Mouse (Mus musculus) myocyte (in vitro differentiated cells): ENCODE data around the gene Dlg2.

ENCODE experiments used
- E2F4 ChIP-seq: IDR thresholded peaks from one replicate; pipeline ENCODE4 v1.6.1; 2011; ENCODE audit warnings: mild to moderate bottlenecking, control low read depth, moderate library complexity; ENCODE audit not compliant: insufficient read depth
- MYOD1 ChIP-seq, 3 experiments: IDR thresholded peaks; one replicate each; pipeline ENCODE4 v1.6.1; 2011; ENCODE audit warnings: control low read depth in 2 of 3, low read depth in 2 of 3, mild to moderate bottlenecking in 2 of 3, moderate library complexity in 1 of 3; ENCODE audit not compliant: insufficient read length in 2 of 3, control insufficient read depth in 1 of 3
- POLR2A ChIP-seq: IDR thresholded peaks from one replicate; pipeline ENCODE4 v1.6.1; 2011; ENCODE audit warnings: low read depth, mild to moderate bottlenecking, control low read depth, moderate library complexity; ENCODE audit not compliant: insufficient read length
- REST ChIP-seq: IDR thresholded peaks from one replicate; pipeline ENCODE4 v1.6.1; 2011; ENCODE audit warnings: mild to moderate bottlenecking, control low read depth, moderate library complexity; ENCODE audit not compliant: insufficient read depth, insufficient read length
- TCF12 ChIP-seq: IDR thresholded peaks from one replicate; pipeline ENCODE4 v1.6.1; 2011; ENCODE audit warnings: mild to moderate bottlenecking, control low read depth; ENCODE audit not compliant: poor library complexity, insufficient read depth, severe bottlenecking
- USF1 ChIP-seq: IDR thresholded peaks from one replicate; pipeline ENCODE4 v1.6.1; 2011; ENCODE audit warnings: low read depth, mild to moderate bottlenecking, control low read depth, moderate library complexity

GRCm38 (mm10) chr7:92424703-92425102 is 1948.2 kb downstream of the Dlg2 start:
- TF ChIP-seq POLR2A (no peak), E2F4 (no peak), MYOD1 (IDR thresholded peaks at IDR 0.05; ENCODE audit: control insufficient read depth in 1 of 3, insufficient read length in 2 of 3, low read depth in 2 of 3) (peak; percentile 64 to 92 (median 90)), TCF12 (peak; percentile 85), USF1 (no peak), REST (no peak)
